Mouse (Mus musculus): ENCODE measurements at regions not wholly inside any gene's neighbourhood (a gene's known extent, or its start where the extent isn't known, plus 50 kb on each side); places are given as distances from the start of the nearest gene placed in this dataset.

GRCm38 (mm10) chr12:110387056-110387455, 59.9 kb upstream of the Ppp2r5c start:
- TF ChIP-seq MAFK (IDR thresholded peaks at IDR 0.05; ENCODE audit: insufficient read depth, low read depth, low read length) (no peak), CHD2 (IDR thresholded peaks at IDR 0.05; ENCODE audit: low read depth, low read length) (no peak), HCFC1 (IDR thresholded peaks at IDR 0.05; ENCODE audit: borderline replicate concordance, insufficient read depth, low read length) (no peak)
